Mouse (Mus musculus) limb, embryonic 13.5 days (tissue): ENCODE measurements at regions not wholly inside any gene's neighbourhood (a gene's known extent, or its start where the extent isn't known, plus 50 kb on each side); places are given as distances from the start of the nearest gene placed in this dataset.
"Not testable (repeated sequence)": the region's sequence is repeated elsewhere in the genome, so short reads cannot be mapped to it uniquely, and the experiment has no call there.

ENCODE experiments used
- ATAC-seq: fragments of 200-750 bp; cut with Nextera tagmentation; 2 replicates; pipeline ENCODE4 v1.8.0; 2017; ENCODE audit warnings: low read depth, moderate number of reproducible peaks, moderate TSS enrichment; ENCODE audit not compliant: low FRiP score
- H3K27ac ChIP-seq: fragments of 300-500 bp; sonication (generic); 2 replicates; pipeline ENCODE4 v1.5.1; 2015; ENCODE audit warnings: inconsistent platforms, mild to moderate bottlenecking, moderate library complexity
- H3K27me3 ChIP-seq: fragments of 300-500 bp; sonication (generic); 2 replicates; pipeline ENCODE4 v1.6.1; 2015; ENCODE audit warnings: mild to moderate bottlenecking, inconsistent platforms
- H3K36me3 ChIP-seq: fragments of 300-500 bp; sonication (generic); 2 replicates; pipeline ENCODE4 v1.6.1; 2015; ENCODE audit warnings: inconsistent platforms, mild to moderate bottlenecking, moderate library complexity
- H3K4me1 ChIP-seq: fragments of 300-500 bp; sonication (generic); 2 replicates; pipeline ENCODE4 v1.6.1; 2015; ENCODE audit warnings: inconsistent platforms
- H3K4me2 ChIP-seq: fragments of 300-500 bp; sonication (generic); replicated peaks from 2 replicates; pipeline ENCODE4 v1.6.1; 2015; ENCODE audit warnings: inconsistent platforms, mild to moderate bottlenecking, moderate library complexity
- H3K4me3 ChIP-seq: fragments of 300-500 bp; sonication (generic); 2 replicates; pipeline ENCODE4 v1.5.1; 2015; ENCODE audit warnings: moderate library complexity, mild to moderate bottlenecking, inconsistent platforms
- H3K9ac ChIP-seq: fragments of 300-500 bp; sonication (generic); 2 replicates; pipeline ENCODE4 v1.6.1; 2015; ENCODE audit warnings: mild to moderate bottlenecking, inconsistent platforms
- H3K9me3 ChIP-seq: fragments of 300-500 bp; sonication (generic); 2 replicates; pipeline ENCODE4 v1.6.1; 2016; ENCODE audit warnings: inconsistent platforms
- WGBS: fragments of 180-500 bp; shearing (Covaris S2); methylation state at CpG from one replicate; pipeline ENCODE4 v1.1.7; 2015; 5-methylcytosine and 5-hydroxymethylcytosine counted together

GRCm38 (mm10) chr14:46575889-46576288, 184.5 kb upstream of the Cdkn3 start:
- peaks cover 13% of the 10 kb centered on the region; the same call in 1 of the 2 replicates for H3K27me3 ChIP-seq
- no peaks in the 10 kb centered on the region for H3K36me3 ChIP-seq
- WGBS, result 45% methylated on average over 4 of the region's 4 CpGs
- no peak overlapping the region for H3K4me3 ChIP-seq
- H3K4me2 ChIP-seq, result no peak overlapping the region
- ATAC-seq, result no peak
- no peaks in the 10 kb centered on the region for H3K9me3 ChIP-seq
- no peak overlapping the region for H3K27ac ChIP-seq
- no peak overlapping the region for H3K9ac ChIP-seq
- peaks cover 34% of the 10 kb centered on the region for H3K4me1 ChIP-seq

GRCm38 (mm10) chr14:46575414-46575813, 184.9 kb upstream of the Cdkn3 start:
- no peak overlapping the region for H3K4me2 ChIP-seq

GRCm38 (mm10) chr14:46573401-46573800, 182.9 kb upstream of the Bmp4 start:
- 68% methylated on average over 6 of the region's 6 CpGs for WGBS
- no peak overlapping the region for H3K4me3 ChIP-seq
- H3K9ac ChIP-seq, result no peak overlapping the region
- H3K27ac ChIP-seq, result no peak overlapping the region
- H3K27me3 ChIP-seq, result peaks cover 17% of the 10 kb centered on the region; the same call in 1 of the 2 replicates
- no peak overlapping the region for H3K4me2 ChIP-seq
- no peaks in the 10 kb centered on the region for H3K9me3 ChIP-seq
- ATAC-seq, result no peak
- H3K4me1 ChIP-seq, result peaks cover 45% of the 10 kb centered on the region
- H3K36me3 ChIP-seq, result no peaks in the 10 kb centered on the region

More at GRCm38 (mm10) chr14:46575414-46575813, 184.9 kb upstream of the Cdkn3 start:
- peaks cover 13% of the 10 kb centered on the region; the same call in 1 of the 2 replicates for H3K27me3 ChIP-seq
- ATAC-seq, result peak; percentile 61
- no peak overlapping the region for H3K4me3 ChIP-seq
- peaks cover 34% of the 10 kb centered on the region for H3K4me1 ChIP-seq
- 20% methylated on average over 3 of the region's 3 CpGs for WGBS
- no peaks in the 10 kb centered on the region for H3K36me3 ChIP-seq
- no peaks in the 10 kb centered on the region for H3K9me3 ChIP-seq
- no peak overlapping the region for H3K9ac ChIP-seq
- H3K27ac ChIP-seq, result no peak overlapping the region

- ATAC-seq, H3K4me2 ChIP-seq, H3K9me3 ChIP-seq, H3K9ac ChIP-seq, H3K4me3 ChIP-seq, H3K27ac ChIP-seq, H3K36me3 ChIP-seq: not testable (repeated sequence)
- 70% methylated on average over 2 of the region's 2 CpGs for WGBS
- H3K27me3 ChIP-seq, result peaks cover 20% of the 10 kb centered on the region; the same call in 1 of the 2 replicates
- peaks cover 42% of the 10 kb centered on the region for H3K4me1 ChIP-seq
These were observed 182.5 kb upstream of the Bmp4 start for GRCm38 (mm10) chr14:46572972-46573371.

- ATAC-seq, result no peak
- Histone ChIP-seq H3K4me2 (no peak overlapping the region), H3K4me1 (peaks cover 52% of the 10 kb centered on the region), H3K27ac (no peak overlapping the region), H3K9ac (no peak overlapping the region), H3K9me3 (no peaks in the 10 kb centered on the region), H3K36me3 (no peaks in the 10 kb centered on the region), H3K27me3 (peaks cover 22% of the 10 kb centered on the region; the same call in 1 of the 2 replicates), H3K4me3 (no peak overlapping the region)
- WGBS, result 76% methylated on average over 1 of the region's 1 CpGs
These were observed 181.4 kb upstream of the Bmp4 start for GRCm38 (mm10) chr14:46571841-46572240.

GRCm38 (mm10) chr14:46569273-46569672, 178.8 kb upstream of the Bmp4 start:
- no peak overlapping the region for H3K27ac ChIP-seq
- H3K4me2 ChIP-seq, result no peak overlapping the region
- WGBS, result 63% methylated on average over 8 of the region's 8 CpGs
- ATAC-seq, result no peak
- H3K9me3 ChIP-seq, result no peaks in the 10 kb centered on the region
- no peak overlapping the region for H3K4me3 ChIP-seq
- H3K4me1 ChIP-seq, result peaks cover 45% of the 10 kb centered on the region
- H3K27me3 ChIP-seq, result peaks cover 29% of the 10 kb centered on the region
- H3K36me3 ChIP-seq, result no peaks in the 10 kb centered on the region
- H3K9ac ChIP-seq, result no peak overlapping the region

- no peaks in the 10 kb centered on the region for H3K9me3 ChIP-seq
- H3K4me1 ChIP-seq, result peaks cover 44% of the 10 kb centered on the region
- peaks cover 25% of the 10 kb centered on the region for H3K27me3 ChIP-seq
- H3K4me2 ChIP-seq, result no peak overlapping the region
- WGBS, result 15% methylated on average over 3 of the region's 3 CpGs
- no peaks in the 10 kb centered on the region for H3K36me3 ChIP-seq
- H3K4me3 ChIP-seq, result no peak overlapping the region
- ATAC-seq, result no peak
- H3K9ac ChIP-seq, result no peak overlapping the region
- no peak overlapping the region for H3K27ac ChIP-seq
These were observed 176.9 kb upstream of the Bmp4 start for GRCm38 (mm10) chr14:46567411-46567780.

GRCm38 (mm10) chr14:46566681-46567410, 176.4 kb upstream of the Bmp4 start:
- no peaks in the 10 kb centered on the region for H3K36me3 ChIP-seq
- no peak overlapping the region for H3K27ac ChIP-seq
- peak overlapping the region; percentile 7; the same call in 1 of the 2 replicates for H3K4me2 ChIP-seq
- peaks cover 48% of the 10 kb centered on the region for H3K4me1 ChIP-seq
- no peak overlapping the region for H3K4me3 ChIP-seq
- H3K9me3 ChIP-seq, result no peaks in the 10 kb centered on the region
- peaks cover 23% of the 10 kb centered on the region for H3K27me3 ChIP-seq
- 10% methylated on average over 9 of the region's 9 CpGs for WGBS
- no peak overlapping the region for H3K9ac ChIP-seq
- peak; percentile 67 for ATAC-seq

GRCm38 (mm10) chr14:46564998-46565397, 174.5 kb upstream of the Bmp4 start:
- Histone ChIP-seq H3K4me2 (no peak overlapping the region), H3K27me3 (peaks cover 16% of the 10 kb centered on the region), H3K9ac (no peak overlapping the region), H3K4me3 (no peak overlapping the region), H3K36me3 (no peaks in the 10 kb centered on the region), H3K9me3 (no peaks in the 10 kb centered on the region), H3K27ac (no peak overlapping the region), H3K4me1 (peaks cover 46% of the 10 kb centered on the region)
- 15% methylated on average over 3 of the region's 3 CpGs for WGBS
- no peak for ATAC-seq

GRCm38 (mm10) chr14:46562016-46562415, 171.5 kb upstream of the Bmp4 start:
- ATAC-seq, result no peak
- 87% methylated on average over 5 of the region's 5 CpGs for WGBS
- no peak overlapping the region for H3K4me2 ChIP-seq
- H3K27ac ChIP-seq, result no peak overlapping the region
- no peaks in the 10 kb centered on the region for H3K9me3 ChIP-seq
- H3K4me3 ChIP-seq, result no peak overlapping the region
- H3K27me3 ChIP-seq, result peaks cover 14% of the 10 kb centered on the region
- peaks cover 25% of the 10 kb centered on the region for H3K4me1 ChIP-seq
- no peak overlapping the region for H3K9ac ChIP-seq
- H3K36me3 ChIP-seq, result no peaks in the 10 kb centered on the region

GRCm38 (mm10) chr14:46553239-46553638, 162.8 kb upstream of the Bmp4 start:
- H3K9ac ChIP-seq, result no peak overlapping the region
- H3K4me1 ChIP-seq, result 0 out of 2 replicates have a peak, but pooled peaks cover 8% of the 10 kb centered on the region
- H3K9me3 ChIP-seq, result no peaks in the 10 kb centered on the region
- no peak for ATAC-seq
- H3K4me2 ChIP-seq, result no peak overlapping the region
- no peaks in the 10 kb centered on the region for H3K36me3 ChIP-seq
- 87% methylated on average over 2 of the region's 2 CpGs for WGBS
- H3K4me3 ChIP-seq, result no peak overlapping the region
- H3K27me3 ChIP-seq, result peaks cover 4% of the 10 kb centered on the region; the same call in 1 of the 2 replicates
- no peak overlapping the region for H3K27ac ChIP-seq

GRCm38 (mm10) chr14:46546146-46546545, 155.7 kb upstream of the Bmp4 start:
- no peak for ATAC-seq
- Histone ChIP-seq H3K9me3 (no peaks in the 10 kb centered on the region; the same call in 1 of the 2 replicates), H3K4me1 (no peaks in the 10 kb centered on the region), H3K4me2 (no peak overlapping the region), H3K4me3 (no peak overlapping the region), H3K27me3 (no peaks in the 10 kb centered on the region), H3K36me3 (no peaks in the 10 kb centered on the region), H3K27ac (no peak overlapping the region), H3K9ac (no peak overlapping the region)
- 40% methylated on average over 6 of the region's 6 CpGs for WGBS
